Mouse (Mus musculus) testis, adult 2 months (tissue): Measurements from ENCODE around the gene Zfp583. TPM values are rescaled to one million over a fixed set of nuclear protein-coding genes. Genes with fewer than 3 reads are reported as not detected.
"Not testable (repeated sequence)": the region's sequence is repeated elsewhere in the genome, so short reads cannot be mapped to it uniquely, and the experiment has no call there.

ENCODE experiments used
- H3K27ac ChIP-seq: fragments of 200-500 bp; 2 replicates; pipeline ENCODE4 v1.5.1; 2012; ENCODE audit warnings: low read depth, low read length; ENCODE audit not compliant: control insufficient read depth, insufficient read depth
- H3K27me3 ChIP-seq: fragments of 200-500 bp; 2 replicates; pipeline ENCODE4 v1.6.1; 2012; ENCODE audit warnings: mild to moderate bottlenecking, low read length, moderate library complexity; ENCODE audit not compliant: control insufficient read depth, insufficient read depth
- H3K36me3 ChIP-seq: fragments of 200-500 bp; 2 replicates; pipeline ENCODE4 v1.6.1; 2012; ENCODE audit warnings: mild to moderate bottlenecking, low read length; ENCODE audit not compliant: control insufficient read depth, insufficient read depth
- H3K4me1 ChIP-seq: fragments of 200-500 bp; 2 replicates; pipeline ENCODE4 v1.6.1; 2012; ENCODE audit warnings: low read length; ENCODE audit not compliant: control insufficient read depth, insufficient read depth
- H3K4me3 ChIP-seq: fragments of 200-500 bp; 2 replicates; pipeline ENCODE4 v1.5.1; 2012; ENCODE audit warnings: low read depth, mild to moderate bottlenecking, low read length, moderate library complexity, mixed read lengths; ENCODE audit not compliant: control insufficient read depth
- CTCF ChIP-seq: fragments of 200-500 bp; IDR thresholded peaks from 2 replicates; pipeline ENCODE4 v1.5.1; 2012; ENCODE audit warnings: low read depth, mild to moderate bottlenecking, inconsistent platforms, low read length, moderate library complexity; ENCODE audit not compliant: control insufficient read depth, insufficient read depth, insufficient replicate concordance
- POLR2A ChIP-seq: fragments of 200-500 bp; IDR thresholded peaks from 2 replicates; pipeline ENCODE4 v1.6.1; 2012; ENCODE audit warnings: low read depth, mild to moderate bottlenecking, inconsistent platforms, low read length, moderate library complexity; ENCODE audit not compliant: control insufficient read depth
- polyA plus RNA-seq: library from polyadenylated mRNA; depleted of rRNA; stranded (reverse); fragments of >200 nt; gene quantifications from 2 replicates; pipeline ENCODE4 v1.2.3, GENCODE M21; 2012; rRNA removed

The Zfp583 gene
- polyA plus RNA-seq, result 1.2 and 1.7 TPM in 2 replicates

- Histone ChIP-seq H3K27me3 (no peaks in the 10 kb centered on the region), H3K36me3 (no peaks in the 10 kb centered on the region), H3K4me1 (peaks cover 6% of the 10 kb centered on the region), H3K27ac (peak within 1 kb of the TSS; percentile 25), H3K4me3 (peak within 1 kb of the TSS; percentile 81)
- no peak for TF ChIP-seq CTCF
- peak; percentile 53 for TF ChIP-seq POLR2A
Measured at GRCm38 (mm10) chr7:6331233-6331956, at the start of gene Zfp583. Zfp583 (minus strand) TSS chr7:6331285.

- no peaks in the 10 kb centered on the region for H3K36me3 ChIP-seq
- H3K27ac ChIP-seq, result no peak overlapping the region
- no peaks in the 10 kb centered on the region for H3K27me3 ChIP-seq
- no peak for TF ChIP-seq POLR2A
- TF ChIP-seq CTCF, result no peak
- no peak overlapping the region for H3K4me3 ChIP-seq
- H3K4me1 ChIP-seq, result peaks cover 5% of the 10 kb centered on the region
Measured at GRCm38 (mm10) chr7:6378441-6378840, 47.4 kb upstream of the Zfp583 start.

GRCm38 (mm10) chr7:6372993-6373392 is 41.9 kb upstream of the Zfp583 start:
- no peaks in the 10 kb centered on the region for H3K27me3 ChIP-seq
- TF ChIP-seq POLR2A, result no peak
- no peak for TF ChIP-seq CTCF
- no peak overlapping the region for H3K4me3 ChIP-seq
- no peak overlapping the region for H3K27ac ChIP-seq
- H3K36me3 ChIP-seq, result no peaks in the 10 kb centered on the region
- H3K4me1 ChIP-seq, result no peaks in the 10 kb centered on the region

- no peak overlapping the region for H3K27ac ChIP-seq
- no peaks in the 10 kb centered on the region for H3K4me1 ChIP-seq
- H3K36me3 ChIP-seq, result no peaks in the 10 kb centered on the region
- H3K4me3 ChIP-seq, result no peak overlapping the region
- H3K27me3 ChIP-seq, result no peaks in the 10 kb centered on the region
- TF ChIP-seq CTCF (no peak), POLR2A (no peak)
Measured at GRCm38 (mm10) chr7:6369460-6369859, 38.4 kb upstream of the Zfp583 start.

GRCm38 (mm10) chr7:6368146-6368545 is 37.1 kb upstream of the Zfp583 start:
- not testable (repeated sequence) for H3K27ac ChIP-seq, H3K4me3 ChIP-seq, H3K36me3 ChIP-seq, H3K4me1 ChIP-seq, H3K27me3 ChIP-seq

GRCm38 (mm10) chr7:6367185-6367584 is 36.1 kb upstream of the Zfp583 start:
- no peak overlapping the region for H3K4me3 ChIP-seq
- H3K27ac ChIP-seq, result no peak overlapping the region
- no peaks in the 10 kb centered on the region for H3K27me3 ChIP-seq
- no peak for TF ChIP-seq CTCF
- TF ChIP-seq POLR2A, result no peak
- H3K36me3 ChIP-seq, result no peaks in the 10 kb centered on the region
- H3K4me1 ChIP-seq, result peaks cover 4% of the 10 kb centered on the region

- Histone ChIP-seq H3K36me3 (no peaks in the 10 kb centered on the region), H3K27ac (no peak overlapping the region), H3K4me3 (no peak overlapping the region), H3K27me3 (no peaks in the 10 kb centered on the region), H3K4me1 (peaks cover 6% of the 10 kb centered on the region)
- TF ChIP-seq CTCF, result no peak
- TF ChIP-seq POLR2A, result no peak
Measured at GRCm38 (mm10) chr7:6364761-6365160, 33.7 kb upstream of the Zfp583 start.

- Histone ChIP-seq H3K36me3 (no peaks in the 10 kb centered on the region), H3K4me1 (peaks cover 6% of the 10 kb centered on the region), H3K27me3 (no peaks in the 10 kb centered on the region)
Measured at GRCm38 (mm10) chr7:6363047-6363488, 32.0 kb upstream of the Zfp583 start, which contains the start of gene Zfp78. Zfp78 (plus strand) TSS chr7:6363280.

More at GRCm38 (mm10) chr7:6363047-6363488, 32.0 kb upstream of the Zfp583 start, which contains the start of gene Zfp78:
- Histone ChIP-seq H3K4me3 (peak within 1 kb of the TSS; percentile 92), H3K27ac (peak within 1 kb of the TSS; percentile 95)
- no peak for TF ChIP-seq CTCF
- peak; percentile 66 for TF ChIP-seq POLR2A
